Mouse (Mus musculus): ENCODE results near the gene Baiap2.

Baiap2 gene

DNA sequence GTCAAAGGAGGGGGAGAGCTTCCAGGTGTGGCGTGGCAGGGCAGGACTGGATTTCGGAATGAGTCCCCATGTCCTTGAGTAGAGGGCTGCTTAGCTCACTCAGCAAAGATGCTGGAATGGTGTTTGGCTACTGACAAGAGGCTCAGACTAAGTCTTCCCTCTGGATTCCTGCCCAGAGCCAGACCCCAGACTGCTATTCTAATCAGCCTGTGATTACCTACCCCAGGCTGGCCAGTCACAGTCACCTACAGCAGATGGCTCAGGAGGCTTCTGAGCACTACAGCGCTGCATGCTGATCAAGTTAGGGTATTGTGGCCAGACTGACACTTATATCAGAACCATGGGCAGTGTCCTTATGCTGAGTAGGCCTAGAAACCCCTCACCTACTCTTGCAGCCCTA, 39.7 kb downstream of the Baiap2 start:
- no peak for DNase-seq

- DNase-seq: no peak
Observed at GRCm38 (mm10) chr11:119983151-119983550, 40.6 kb downstream of the Baiap2 start.

DNA sequence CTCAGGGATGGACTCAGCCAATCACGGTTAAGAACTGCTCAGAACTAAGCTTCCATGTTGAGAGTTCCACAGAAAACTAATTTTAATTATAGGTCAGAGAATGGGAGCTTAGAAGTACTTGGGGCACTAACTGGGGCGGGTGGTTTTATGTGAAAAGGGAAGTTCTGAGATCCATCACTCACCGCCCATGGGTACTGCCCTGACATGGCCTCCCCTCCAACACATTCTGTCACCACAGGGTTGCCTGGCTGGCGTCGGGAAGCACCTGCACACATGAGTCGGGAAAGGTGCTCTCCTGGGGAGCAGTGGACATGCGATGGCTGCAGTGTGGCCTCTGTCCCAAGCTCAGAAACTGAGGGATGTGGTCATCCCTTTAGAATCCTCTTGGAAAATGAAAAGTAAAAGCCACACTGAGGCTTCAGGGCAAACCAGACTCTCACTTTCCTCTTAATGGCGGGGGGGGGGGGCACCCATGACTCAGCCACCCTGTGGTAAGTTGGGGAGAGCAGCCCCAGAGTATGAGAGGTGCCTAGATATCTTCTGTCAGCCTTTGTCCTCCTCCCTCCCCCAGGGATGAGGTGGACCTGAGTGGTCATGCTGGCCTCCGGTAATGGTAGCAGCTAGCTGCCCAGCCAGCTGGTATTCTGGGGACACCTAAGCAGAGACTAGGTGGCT, 44.3 kb downstream of the Baiap2 start:
- no peak for DNase-seq

DNA sequence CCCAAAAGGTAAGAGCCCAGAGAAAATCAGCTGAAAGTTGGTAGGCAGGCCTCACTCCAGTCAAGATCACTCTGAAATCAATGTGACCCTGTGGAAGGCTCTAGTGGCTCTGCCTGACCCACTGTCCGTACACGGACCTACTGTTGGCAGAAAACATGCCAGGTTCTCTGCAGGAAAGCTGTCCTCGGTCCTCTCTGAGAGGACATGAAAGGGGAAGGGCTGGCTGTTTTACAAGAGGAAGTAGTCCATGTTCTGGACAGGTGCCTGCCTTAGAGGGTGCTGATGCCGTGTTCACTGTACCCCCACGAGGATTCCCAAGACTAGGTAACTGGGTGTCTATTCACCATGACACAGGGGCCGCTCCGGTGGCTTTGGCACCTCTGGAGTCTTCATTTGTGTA, 45.3 kb downstream of the Baiap2 start:
- no peak for DNase-seq

- DNase-seq: no peak
Observed at GRCm38 (mm10) chr11:119988391-119988790, 45.8 kb downstream of the Baiap2 start.

- no peak for DNase-seq
Observed at GRCm38 (mm10) chr11:119989115-119989564, 46.6 kb downstream of the Baiap2 start.

- no peak for DNase-seq
Observed at GRCm38 (mm10) chr11:119990658-119991337, 48.2 kb downstream of the Baiap2 start.

GRCm38 (mm10) chr11:119991338-119991678, 48.7 kb downstream of the Baiap2 start:
- peak; percentile 93 for DNase-seq

GRCm38 (mm10) chr11:119997351-119997750, 54.8 kb downstream of the Baiap2 start:
- DNase-seq: no peak

DNA sequence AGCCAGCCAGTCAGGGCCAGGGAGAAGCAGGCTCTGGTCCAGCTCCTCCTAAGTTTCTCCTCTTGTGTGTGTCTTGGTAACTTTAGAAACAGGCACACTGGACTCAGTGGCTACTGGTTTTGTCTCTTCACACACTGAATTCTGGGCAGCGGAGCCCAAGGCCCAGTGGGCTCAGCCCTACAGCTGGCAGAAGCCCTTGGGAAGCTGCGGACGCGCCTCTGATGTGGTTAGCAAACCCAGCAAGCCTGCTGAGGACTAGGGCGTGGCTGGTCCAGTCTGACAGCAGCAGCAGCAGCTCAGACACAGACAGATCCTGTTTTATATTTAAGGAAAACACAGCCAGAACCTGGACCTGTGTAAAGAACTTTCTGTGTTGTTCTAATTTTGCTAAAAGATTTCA, 59.5 kb downstream of the Baiap2 start:
- no peak for DNase-seq

GRCm38 (mm10) chr11:120002634-120003220, 60.2 kb downstream of the Baiap2 start:
- DNase-seq: no peak

GRCm38 (mm10) chr11:120005434-120006317, 63.1 kb downstream of the Baiap2 start:
- no peak for DNase-seq

- no peak for DNase-seq
Observed at GRCm38 (mm10) chr11:120007496-120008080, 65.0 kb downstream of the Baiap2 start.

DNA sequence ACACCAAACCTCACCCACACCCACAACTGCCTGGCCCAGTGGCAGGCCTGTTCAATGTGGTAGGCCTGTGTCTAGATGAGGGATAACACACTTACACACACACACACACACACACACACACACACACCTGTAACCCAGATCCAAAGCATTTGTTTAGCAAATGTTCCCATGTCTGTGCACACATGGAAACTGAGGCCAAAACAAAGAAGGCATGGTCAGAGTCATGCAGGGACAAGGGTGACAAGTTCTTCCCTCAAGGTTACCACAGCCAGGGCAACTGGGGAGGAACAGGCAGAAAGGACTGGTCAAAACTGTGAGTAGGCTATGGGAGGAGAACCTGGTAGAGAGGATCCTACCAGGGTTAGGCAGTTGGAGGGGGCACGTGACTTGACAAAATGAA, 65.9 kb downstream of the Baiap2 start:
- DNase-seq: no peak

- no peak for DNase-seq
Observed at GRCm38 (mm10) chr11:120008956-120009355, 66.4 kb downstream of the Baiap2 start.

DNA sequence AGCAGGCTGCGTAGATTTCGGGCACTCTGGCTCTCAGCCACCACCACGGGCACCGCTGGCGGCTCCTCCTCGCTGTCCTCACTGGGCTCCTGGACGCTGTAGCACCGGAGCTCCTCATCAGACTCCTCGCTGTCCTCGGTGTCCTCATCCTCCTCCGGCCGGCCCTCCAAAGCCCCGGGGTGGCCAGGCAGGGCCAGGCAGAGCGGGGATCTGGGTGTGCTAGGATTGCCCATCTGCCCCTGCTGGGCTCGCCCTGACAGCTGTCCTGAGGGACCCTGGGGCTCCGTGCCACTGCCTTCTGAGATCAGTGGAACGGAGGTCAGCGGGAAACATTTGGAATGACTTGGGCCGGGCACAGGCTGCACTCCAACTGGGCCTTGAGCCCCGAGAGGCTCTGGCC, 67.4 kb downstream of the Baiap2 start:
- no peak for DNase-seq

DNA sequence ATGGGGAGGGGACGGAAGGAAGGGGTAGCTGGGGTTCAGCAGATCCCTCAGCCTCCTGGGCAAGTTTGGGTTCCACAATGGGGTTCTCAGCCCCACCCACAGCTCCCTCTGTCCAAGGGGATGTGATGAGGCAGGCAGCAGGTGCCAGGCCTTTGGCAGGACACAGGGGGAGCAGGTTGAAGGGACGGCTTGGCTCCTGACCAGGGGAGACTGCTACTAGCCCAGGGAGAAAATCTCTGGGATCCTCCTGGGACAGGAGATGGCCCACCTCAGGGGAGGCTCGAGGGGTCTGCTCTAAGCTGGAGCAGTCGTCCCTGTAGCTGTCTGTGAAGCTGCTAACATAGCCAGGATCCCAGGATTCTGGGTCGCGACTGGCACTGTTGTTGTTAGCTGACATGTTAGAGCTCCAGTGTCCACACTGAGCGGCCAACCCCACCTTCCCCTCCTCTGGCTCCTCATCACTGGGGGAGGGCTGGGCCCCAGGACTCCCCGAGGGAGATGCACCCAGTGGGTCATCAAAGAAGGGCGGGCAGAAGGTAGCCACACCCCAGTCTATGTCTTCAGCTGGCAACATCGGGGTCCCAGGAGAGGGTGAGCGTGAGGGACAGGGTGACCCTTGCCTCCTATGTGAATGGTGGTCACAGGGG, 68.7 kb downstream of the Baiap2 start:
- no peak for DNase-seq

DNA sequence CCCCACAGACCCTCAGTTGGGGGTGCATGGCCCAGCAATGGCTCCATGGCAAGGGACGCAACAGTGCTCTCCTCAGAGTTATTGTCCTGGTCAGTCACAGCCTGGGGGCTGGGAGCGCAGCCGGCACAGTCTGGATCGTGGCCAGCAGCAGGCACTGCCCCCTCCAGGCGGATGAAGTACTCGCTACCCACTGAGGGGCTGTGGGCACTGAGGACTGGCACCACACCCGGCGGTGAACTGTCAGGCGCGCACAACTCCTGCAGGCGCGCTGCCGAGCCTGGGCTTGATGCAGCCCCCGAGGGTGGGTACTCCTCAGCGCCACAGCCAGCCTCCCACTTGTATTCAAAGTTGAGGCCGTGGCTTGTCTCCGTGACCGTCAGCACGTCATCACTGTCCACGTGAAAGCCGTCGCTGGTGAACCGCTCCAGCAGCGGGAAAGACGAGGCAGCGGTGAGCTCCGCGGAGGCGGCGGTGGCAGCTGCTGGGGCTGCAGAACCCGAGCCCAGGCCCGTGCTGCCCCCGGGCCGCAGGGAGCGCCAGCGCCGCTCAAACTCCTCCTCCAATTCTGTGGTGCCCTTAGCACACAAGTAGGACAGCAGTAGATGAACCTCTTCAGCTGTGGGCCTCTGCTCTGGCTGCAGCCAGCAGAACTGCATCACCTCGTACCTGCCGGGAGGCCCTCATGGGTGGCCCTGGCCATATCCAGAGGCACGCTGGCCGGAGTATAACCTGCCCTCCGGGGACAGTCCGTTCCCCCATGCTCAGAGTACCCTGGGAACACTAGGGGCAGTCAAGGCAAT, 69.4 kb downstream of the Baiap2 start:
- no peak for DNase-seq

- DNase-seq: no peak
Observed at GRCm38 (mm10) chr11:120012702-120013101, 70.1 kb downstream of the Baiap2 start.

DNA sequence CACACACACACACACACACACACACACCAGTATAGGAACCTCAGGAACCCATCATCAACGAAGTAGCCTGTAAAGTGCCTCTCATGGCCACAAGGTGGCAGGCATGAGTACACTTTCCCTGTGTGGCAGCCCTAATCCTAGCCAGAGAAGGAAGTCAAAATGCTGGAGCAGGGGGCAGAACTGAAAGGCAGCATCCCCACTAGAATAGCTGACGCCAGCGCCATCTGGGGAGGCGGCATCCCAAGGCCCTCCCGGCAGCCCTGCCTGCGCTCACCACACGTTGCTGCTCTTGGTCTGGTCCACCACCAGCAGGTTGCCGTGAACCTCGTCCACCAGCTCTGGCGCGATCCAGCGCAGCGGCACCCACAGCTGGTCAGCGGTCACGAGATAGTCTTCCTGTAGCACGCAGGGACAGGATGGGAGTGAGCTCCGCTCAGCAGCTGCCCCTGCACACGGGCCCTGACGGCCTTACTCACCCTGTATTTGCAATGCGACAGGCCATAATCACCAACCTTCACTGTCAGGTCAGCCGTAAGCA, 70.7 kb downstream of the Baiap2 start:
- peak; percentile 72 for DNase-seq

DNA sequence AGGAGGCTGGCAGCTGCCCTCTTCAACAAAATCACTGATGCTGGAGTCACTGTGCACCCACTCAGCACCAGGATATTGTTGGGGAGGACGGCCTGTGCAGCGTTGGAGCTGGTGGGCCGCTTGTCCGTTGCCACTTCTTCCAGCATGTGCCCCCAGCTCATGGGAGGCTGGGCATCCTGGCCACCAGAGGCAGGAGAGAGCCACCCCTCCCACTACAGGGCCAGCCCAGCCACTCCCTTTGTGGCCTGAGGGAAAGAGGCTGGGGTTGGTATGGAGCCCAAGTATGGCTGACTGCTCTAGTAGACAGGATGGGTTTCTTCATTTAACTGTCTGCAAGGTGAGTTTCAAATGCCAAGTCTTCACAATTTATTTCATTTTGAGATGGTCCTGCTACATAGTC, 72.2 kb downstream of the Baiap2 start:
- DNase-seq: no peak

All from thymus, postnatal 14 days (tissue).